Mouse (Mus musculus): Measurements from ENCODE around the gene Myef2. TPM values are rescaled to one million over a fixed set of nuclear protein-coding genes. Genes with fewer than 3 reads are reported as not detected.
A peak's percentile ranks its signal among the peaks of the same experiment; 100 is the strongest.

Myef2 gene
- polyA plus RNA-seq, 1 experiment from 2014 or later, result 259 TPM

- ATAC-seq, result no peak
- WGBS, result 38% methylated on average over 1 of the region's 1 CpGs
- no peak for DNase-seq (ENCODE audit: low spot score)
Measured at GRCm38 (mm10) chr2:125083879-125084278, 39.6 kb downstream of the Myef2 start.

DNA sequence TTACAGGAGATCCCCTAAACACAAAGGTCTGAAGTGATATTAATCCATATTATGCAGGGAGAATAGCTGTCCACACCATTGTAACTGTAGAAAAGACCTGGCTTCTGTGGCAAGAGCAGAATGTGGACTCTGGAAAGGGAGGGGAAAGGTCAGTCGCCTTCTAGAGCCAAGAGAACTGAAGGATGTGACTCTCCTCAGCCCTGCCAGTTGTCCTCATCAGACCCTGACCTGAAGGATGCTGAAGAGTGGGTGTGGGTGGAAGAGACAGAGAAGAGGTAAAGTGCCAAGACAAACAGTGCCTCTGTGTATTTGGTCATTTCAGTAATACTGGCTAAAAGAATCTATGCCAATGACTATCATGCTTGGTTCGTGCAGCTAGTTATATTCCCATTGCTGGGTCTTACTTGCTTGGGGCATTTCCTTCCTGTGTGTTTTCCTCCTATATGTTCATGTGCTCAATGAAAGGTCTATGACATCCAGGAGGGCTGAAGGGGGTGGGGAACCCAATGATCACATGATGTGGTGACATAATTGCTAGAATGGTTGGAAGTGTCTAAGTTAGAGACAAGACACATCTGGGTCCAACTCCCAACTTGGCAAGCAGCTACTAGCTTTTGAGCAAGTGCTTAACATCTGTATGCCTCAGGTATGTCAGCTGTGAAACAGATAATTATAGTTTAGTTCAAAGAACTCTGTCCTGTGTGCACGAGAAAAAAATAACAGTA lies 50.2 kb downstream of the Myef2 start:
- H3K27me3 ChIP-seq (replicated peaks; ENCODE audit: control insufficient read depth, insufficient read depth, low read length), result no peaks in the 10 kb centered on the region
- H3K4me3 ChIP-seq (ENCODE audit: low read depth, low read length), result no peak overlapping the region
- H3K27ac ChIP-seq (ENCODE audit: low read depth, low read length), result no peak overlapping the region
- no peaks in the 10 kb centered on the region for H3K4me1 ChIP-seq (ENCODE audit: control insufficient read depth, insufficient read depth, low read length)
- H3K9me3 ChIP-seq (replicated peaks; ENCODE audit: control insufficient read depth, low read length), result no peaks in the 10 kb centered on the region
- H3K9ac ChIP-seq (ENCODE audit: low read length), result no peak overlapping the region
- H3K4me2 ChIP-seq (ENCODE audit: low read length), result no peak overlapping the region
- 83% methylated on average over 3 of the region's 3 CpGs for WGBS
- no peak for ATAC-seq
- DNase-seq (ENCODE audit: low spot score), result no peak
- H3K36me3 ChIP-seq (ENCODE audit: control insufficient read depth, insufficient read depth, low read length), result no peaks in the 10 kb centered on the region

More at GRCm38 (mm10) chr2:125083879-125084278, 39.6 kb downstream of the Myef2 start:
- Histone ChIP-seq H3K36me3 (ENCODE audit: control insufficient read depth, insufficient read depth, low read length) (peaks cover 53% of the 10 kb centered on the region), H3K27ac (ENCODE audit: low read depth, low read length) (no peak overlapping the region), H3K9me3 (replicated peaks; ENCODE audit: control insufficient read depth, low read length) (no peaks in the 10 kb centered on the region), H3K4me1 (ENCODE audit: control insufficient read depth, insufficient read depth, low read length) (no peaks in the 10 kb centered on the region), H3K27me3 (replicated peaks; ENCODE audit: control insufficient read depth, insufficient read depth, low read length) (no peaks in the 10 kb centered on the region), H3K4me3 (ENCODE audit: low read depth, low read length) (no peak overlapping the region), H3K4me2 (ENCODE audit: low read length) (no peak overlapping the region), H3K9ac (ENCODE audit: low read length) (no peak overlapping the region)

DNA sequence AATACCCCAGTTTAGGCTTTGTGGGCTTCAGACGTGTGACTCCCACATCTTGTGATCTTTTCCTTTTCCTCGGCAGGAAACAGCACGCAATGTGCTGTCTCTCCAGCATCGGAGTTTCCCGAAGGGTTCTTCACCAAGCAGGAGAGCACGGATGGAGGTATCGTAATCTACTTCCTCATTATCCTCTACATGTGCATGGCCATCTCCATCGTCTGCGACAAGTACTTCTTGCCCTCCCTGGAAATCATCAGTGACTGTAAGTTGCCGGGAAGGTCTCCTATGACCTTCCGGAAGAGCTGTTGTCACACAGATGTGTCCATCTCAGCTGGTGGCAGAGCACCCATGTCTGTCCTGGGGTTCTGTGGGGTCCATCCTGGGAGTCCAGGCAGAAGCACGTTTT lies 54.8 kb downstream of the Myef2 start:
- H3K9ac ChIP-seq (ENCODE audit: low read length), result no peak overlapping the region
- H3K27ac ChIP-seq (ENCODE audit: low read depth, low read length), result no peak overlapping the region
- 92% methylated on average over 12 of the region's 12 CpGs for WGBS
- H3K4me1 ChIP-seq (ENCODE audit: control insufficient read depth, insufficient read depth, low read length), result no peaks in the 10 kb centered on the region
- H3K36me3 ChIP-seq (ENCODE audit: control insufficient read depth, insufficient read depth, low read length), result no peaks in the 10 kb centered on the region
- no peak overlapping the region for H3K4me3 ChIP-seq (ENCODE audit: low read depth, low read length)
- no peak for DNase-seq (ENCODE audit: low spot score)
- no peak for ATAC-seq
- H3K9me3 ChIP-seq (replicated peaks; ENCODE audit: control insufficient read depth, low read length), result no peaks in the 10 kb centered on the region
- no peaks in the 10 kb centered on the region for H3K27me3 ChIP-seq (replicated peaks; ENCODE audit: control insufficient read depth, insufficient read depth, low read length)
- H3K4me2 ChIP-seq (ENCODE audit: low read length), result no peak overlapping the region

GRCm38 (mm10) chr2:125067894-125068293 lies 55.6 kb downstream of the Myef2 start, which contains the start of gene Slc24a5:
Gene Slc24a5 (plus strand): TSS chr2:125068124.
- Histone ChIP-seq H3K27me3 (replicated peaks; ENCODE audit: control insufficient read depth, insufficient read depth, low read length) (no peaks in the 10 kb centered on the region), H3K4me1 (ENCODE audit: control insufficient read depth, insufficient read depth, low read length) (no peaks in the 10 kb centered on the region), H3K36me3 (ENCODE audit: control insufficient read depth, insufficient read depth, low read length) (no peaks in the 10 kb centered on the region), H3K4me2 (ENCODE audit: low read length) (no peak within 1 kb of the TSS), H3K9ac (ENCODE audit: low read length) (no peak within 1 kb of the TSS), H3K9me3 (replicated peaks; ENCODE audit: control insufficient read depth, low read length) (no peaks in the 10 kb centered on the region), H3K27ac (ENCODE audit: low read depth, low read length) (no peak within 1 kb of the TSS), H3K4me3 (ENCODE audit: low read depth, low read length) (no peak within 1 kb of the TSS)
- 75% methylated on average over 10 of the region's 10 CpGs for WGBS
- peak; percentile 18; the same call in 1 of the 2 replicates for ATAC-seq
- DNase-seq (ENCODE audit: low spot score), result no peak

GRCm38 (mm10) chr2:125067373-125067772 lies 56.1 kb downstream of the Myef2 start:
- no peak overlapping the region for H3K4me2 ChIP-seq (ENCODE audit: low read length)
- no peak overlapping the region for H3K4me3 ChIP-seq (ENCODE audit: low read depth, low read length)
- H3K27ac ChIP-seq (ENCODE audit: low read depth, low read length), result no peak overlapping the region
- H3K4me1 ChIP-seq (ENCODE audit: control insufficient read depth, insufficient read depth, low read length), result no peaks in the 10 kb centered on the region
- H3K9me3 ChIP-seq (replicated peaks; ENCODE audit: control insufficient read depth, low read length), result no peaks in the 10 kb centered on the region
- H3K9ac ChIP-seq (ENCODE audit: low read length), result no peak overlapping the region
- H3K27me3 ChIP-seq (replicated peaks; ENCODE audit: control insufficient read depth, insufficient read depth, low read length), result no peaks in the 10 kb centered on the region
- DNase-seq (ENCODE audit: low spot score) (peak; percentile 42), ATAC-seq (0 out of 2 replicates have a peak, but pooled peaks have one; percentile 19)
- WGBS, result 79% methylated on average over 7 of the region's 7 CpGs
- H3K36me3 ChIP-seq (ENCODE audit: control insufficient read depth, insufficient read depth, low read length), result no peaks in the 10 kb centered on the region

DNA sequence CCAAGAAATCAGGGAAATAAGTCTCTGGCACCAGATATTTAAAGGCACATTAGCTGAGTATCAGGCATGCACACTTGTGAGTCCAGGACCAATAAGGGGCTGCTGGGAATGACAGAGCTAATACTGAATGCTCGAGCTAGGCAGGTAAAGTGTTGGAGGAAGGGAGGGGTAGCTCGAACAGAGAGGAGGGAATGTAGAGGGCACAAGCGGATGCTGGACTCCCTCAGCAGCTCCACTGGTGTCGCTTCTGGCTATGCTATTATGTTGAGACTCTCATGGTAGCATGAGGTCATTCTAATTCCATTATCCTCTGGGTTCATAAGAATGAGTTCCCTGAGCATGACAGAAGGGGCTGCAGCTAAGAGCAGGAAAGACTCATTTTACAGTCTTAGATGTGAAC lies 60.5 kb downstream of the Myef2 start:
- ATAC-seq (no peak), DNase-seq (ENCODE audit: low spot score) (no peak)
- H3K4me1 ChIP-seq (ENCODE audit: control insufficient read depth, insufficient read depth, low read length), result no peaks in the 10 kb centered on the region
- no peak overlapping the region for H3K4me3 ChIP-seq (ENCODE audit: low read depth, low read length)
- WGBS, result 53% methylated on average over 4 of the region's 4 CpGs
- no peak overlapping the region for H3K9ac ChIP-seq (ENCODE audit: low read length)
- H3K36me3 ChIP-seq (ENCODE audit: control insufficient read depth, insufficient read depth, low read length), result no peaks in the 10 kb centered on the region
- H3K27me3 ChIP-seq (replicated peaks; ENCODE audit: control insufficient read depth, insufficient read depth, low read length), result no peaks in the 10 kb centered on the region
- no peak overlapping the region for H3K4me2 ChIP-seq (ENCODE audit: low read length)
- H3K9me3 ChIP-seq (replicated peaks; ENCODE audit: control insufficient read depth, low read length), result no peaks in the 10 kb centered on the region
- no peak overlapping the region for H3K27ac ChIP-seq (ENCODE audit: low read depth, low read length)

GRCm38 (mm10) chr2:125061451-125061850 lies 62.0 kb downstream of the Myef2 start:
- H3K9me3 ChIP-seq (replicated peaks; ENCODE audit: control insufficient read depth, low read length), result no peaks in the 10 kb centered on the region
- no peak for DNase-seq (ENCODE audit: low spot score)
- WGBS, result 90% methylated on average over 7 of the region's 7 CpGs
- H3K4me2 ChIP-seq (ENCODE audit: low read length), result no peak overlapping the region
- no peak overlapping the region for H3K9ac ChIP-seq (ENCODE audit: low read length)
- no peak overlapping the region for H3K4me3 ChIP-seq (ENCODE audit: low read depth, low read length)
- H3K27me3 ChIP-seq (replicated peaks; ENCODE audit: control insufficient read depth, insufficient read depth, low read length), result no peaks in the 10 kb centered on the region
- no peaks in the 10 kb centered on the region for H3K36me3 ChIP-seq (ENCODE audit: control insufficient read depth, insufficient read depth, low read length)
- H3K4me1 ChIP-seq (ENCODE audit: control insufficient read depth, insufficient read depth, low read length), result no peaks in the 10 kb centered on the region
- no peak overlapping the region for H3K27ac ChIP-seq (ENCODE audit: low read depth, low read length)
- ATAC-seq, result no peak

GRCm38 (mm10) chr2:125057250-125057815 lies 66.1 kb downstream of the Myef2 start:
- WGBS, result 56% methylated on average over 7 of the region's 7 CpGs
- no peaks in the 10 kb centered on the region for H3K4me1 ChIP-seq (ENCODE audit: control insufficient read depth, insufficient read depth, low read length)
- ATAC-seq, result peak; percentile 42; the same call in 1 of the 2 replicates
- no peak overlapping the region for H3K27ac ChIP-seq (ENCODE audit: low read depth, low read length)
- no peak overlapping the region for H3K4me3 ChIP-seq (ENCODE audit: low read depth, low read length)
- no peak overlapping the region for H3K9ac ChIP-seq (ENCODE audit: low read length)
- no peak overlapping the region for H3K4me2 ChIP-seq (ENCODE audit: low read length)
- no peaks in the 10 kb centered on the region for H3K36me3 ChIP-seq (ENCODE audit: control insufficient read depth, insufficient read depth, low read length)
- no peaks in the 10 kb centered on the region for H3K9me3 ChIP-seq (replicated peaks; ENCODE audit: control insufficient read depth, low read length)
- no peaks in the 10 kb centered on the region for H3K27me3 ChIP-seq (replicated peaks; ENCODE audit: control insufficient read depth, insufficient read depth, low read length)
- DNase-seq (ENCODE audit: low spot score), result peak; percentile 46

- no peak for DNase-seq (ENCODE audit: low spot score)
- WGBS, result 87% methylated on average over 7 of the region's 7 CpGs
Measured at GRCm38 (mm10) chr2:125055316-125055903, 68.1 kb downstream of the Myef2 start.

More at GRCm38 (mm10) chr2:125055316-125055903, 68.1 kb downstream of the Myef2 start:
- no peak for ATAC-seq
- Histone ChIP-seq H3K36me3 (ENCODE audit: control insufficient read depth, insufficient read depth, low read length) (no peaks in the 10 kb centered on the region), H3K4me1 (ENCODE audit: control insufficient read depth, insufficient read depth, low read length) (no peaks in the 10 kb centered on the region), H3K27me3 (replicated peaks; ENCODE audit: control insufficient read depth, insufficient read depth, low read length) (no peaks in the 10 kb centered on the region), H3K4me3 (ENCODE audit: low read depth, low read length) (no peak overlapping the region), H3K4me2 (ENCODE audit: low read length) (no peak overlapping the region), H3K27ac (ENCODE audit: low read depth, low read length) (no peak overlapping the region), H3K9ac (ENCODE audit: low read length) (no peak overlapping the region), H3K9me3 (replicated peaks; ENCODE audit: control insufficient read depth, low read length) (no peaks in the 10 kb centered on the region)
